Mouse (Mus musculus) hindbrain, embryonic 15.5 days (tissue): ENCODE measurements around the gene Arhgap23. TPM values are rescaled to one million over a fixed set of nuclear protein-coding genes. Genes with fewer than 3 reads are reported as not detected.
A peak's percentile ranks its signal among the peaks of the same experiment; 100 is the strongest.

ENCODE experiments used
- ATAC-seq: fragments of 200-750 bp; cut with Nextera tagmentation; 2 replicates; pipeline ENCODE4 v1.8.0; 2017; ENCODE audit warnings: low read depth, moderate number of reproducible peaks, moderate TSS enrichment; ENCODE audit not compliant: low FRiP score
- H3K27ac ChIP-seq: fragments of 300-500 bp; sonication (generic); replicated peaks from 2 replicates; pipeline ENCODE4 v1.5.1; 2015; ENCODE audit warnings: mild to moderate bottlenecking, inconsistent platforms
- H3K27me3 ChIP-seq: fragments of 300-500 bp; sonication (generic); 2 replicates; pipeline ENCODE4 v1.6.1; 2015; ENCODE audit warnings: control low read depth, inconsistent platforms
- H3K36me3 ChIP-seq: fragments of 300-500 bp; sonication (generic); 2 replicates; pipeline ENCODE4 v1.6.1; 2015; ENCODE audit warnings: control low read depth, inconsistent platforms
- H3K4me1 ChIP-seq: fragments of 300-500 bp; sonication (generic); replicated peaks from 2 replicates; pipeline ENCODE4 v1.6.1; 2015; ENCODE audit warnings: control low read depth, inconsistent platforms
- H3K4me2 ChIP-seq: fragments of 300-500 bp; sonication (generic); 2 replicates; pipeline ENCODE4 v1.6.1; 2015; ENCODE audit warnings: moderate library complexity, mild to moderate bottlenecking, inconsistent platforms
- H3K4me3 ChIP-seq: fragments of 300-500 bp; sonication (generic); 2 replicates; pipeline ENCODE4 v1.5.1; 2015; ENCODE audit warnings: mild to moderate bottlenecking, inconsistent platforms
- H3K9ac ChIP-seq: fragments of 300-500 bp; sonication (generic); 2 replicates; pipeline ENCODE4 v1.6.1; 2015; ENCODE audit warnings: inconsistent platforms
- H3K9me3 ChIP-seq: fragments of 300-500 bp; sonication (generic); 2 replicates; pipeline ENCODE4 v1.6.1; 2016; ENCODE audit warnings: control low read depth, inconsistent platforms
- WGBS: fragments of 180-500 bp; shearing (Covaris S2); methylation state at CpG from one replicate; pipeline ENCODE4 v1.1.7; 2015; 5-methylcytosine and 5-hydroxymethylcytosine counted together
- polyA plus RNA-seq: library from polyadenylated mRNA; unstranded; fragments of >200 nt; fragmentation: Nextera tagmentation; extraction: Ambion mirVana; gene quantifications from 2 replicates; pipeline ENCODE4 v1.2.1, GENCODE M21; 2015

Gene Arhgap23
- polyA plus RNA-seq, 1 experiment from 2014 or later: 10.1 TPM

GRCm38 (mm10) chr11:97500720-97501448 is 85.6 kb downstream of the Arhgap23 start:
- peak overlapping the region; percentile 56 for H3K4me2 ChIP-seq
- H3K9ac ChIP-seq: 0 out of 2 replicates have a peak overlapping the region, but pooled peaks have one; percentile 17
- H3K4me1 ChIP-seq: peaks cover 14% of the 10 kb centered on the region
- peak overlapping the region; percentile 31 for H3K4me3 ChIP-seq
- H3K27ac ChIP-seq: no peak overlapping the region
- H3K36me3 ChIP-seq: 0 out of 2 replicates have a peak, but pooled peaks cover 5% of the 10 kb centered on the region
- WGBS: 10% methylated on average over 51 of the region's 51 CpGs
- peak; percentile 24; the same call in 1 of the 2 replicates for ATAC-seq
- H3K27me3 ChIP-seq: peaks cover 40% of the 10 kb centered on the region
- H3K9me3 ChIP-seq: no peaks in the 10 kb centered on the region

DNA sequence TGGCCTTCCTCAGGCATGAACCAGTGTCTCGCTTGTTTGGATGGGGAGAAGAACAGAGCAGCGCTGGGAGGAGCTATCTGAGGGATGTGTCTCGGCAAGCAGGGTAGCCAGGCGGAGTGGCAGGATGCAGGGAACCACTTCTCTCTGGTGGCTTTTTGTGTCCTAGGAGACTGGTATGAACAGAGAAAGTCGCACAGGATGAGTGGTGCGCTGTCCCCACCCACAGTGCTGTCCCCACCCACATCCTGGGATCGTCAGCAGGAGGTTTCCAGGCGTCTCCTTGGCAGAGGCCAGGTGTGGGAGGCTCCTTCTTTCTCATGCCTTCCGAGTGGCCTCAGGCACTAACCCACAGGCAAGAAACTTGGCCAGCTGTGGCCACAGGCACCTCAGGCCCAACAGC is 87.0 kb downstream of the Arhgap23 start:
- 51% methylated on average over 9 of the region's 9 CpGs for WGBS
- H3K27me3 ChIP-seq: peaks cover 33% of the 10 kb centered on the region
- H3K36me3 ChIP-seq: 0 out of 2 replicates have a peak, but pooled peaks cover 5% of the 10 kb centered on the region
- no peak overlapping the region for H3K4me3 ChIP-seq
- no peak overlapping the region for H3K9ac ChIP-seq
- H3K4me2 ChIP-seq: no peak overlapping the region
- H3K9me3 ChIP-seq: no peaks in the 10 kb centered on the region
- H3K4me1 ChIP-seq: peaks cover 14% of the 10 kb centered on the region
- H3K27ac ChIP-seq: no peak overlapping the region
- no peak for ATAC-seq

GRCm38 (mm10) chr11:97502846-97503245 is 87.5 kb downstream of the Arhgap23 start:
- 79% methylated on average over 4 of the region's 4 CpGs for WGBS
- Histone ChIP-seq H3K4me2 (no peak overlapping the region), H3K9ac (no peak overlapping the region), H3K36me3 (0 out of 2 replicates have a peak, but pooled peaks cover 5% of the 10 kb centered on the region), H3K27me3 (peaks cover 29% of the 10 kb centered on the region), H3K4me3 (no peak overlapping the region), H3K4me1 (peaks cover 14% of the 10 kb centered on the region), H3K9me3 (no peaks in the 10 kb centered on the region), H3K27ac (no peak overlapping the region)
- no peak for ATAC-seq

GRCm38 (mm10) chr11:97505784-97506183 is 90.5 kb downstream of the Arhgap23 start:
- H3K4me1 ChIP-seq: peaks cover 16% of the 10 kb centered on the region
- no peak overlapping the region for H3K9ac ChIP-seq
- H3K36me3 ChIP-seq: 0 out of 2 replicates have a peak, but pooled peaks cover 2% of the 10 kb centered on the region
- H3K4me3 ChIP-seq: no peak overlapping the region
- H3K27ac ChIP-seq: no peak overlapping the region
- ATAC-seq: no peak
- WGBS: 87% methylated on average over 4 of the region's 4 CpGs
- peaks cover 13% of the 10 kb centered on the region for H3K27me3 ChIP-seq
- no peak overlapping the region for H3K4me2 ChIP-seq
- H3K9me3 ChIP-seq: no peaks in the 10 kb centered on the region

DNA sequence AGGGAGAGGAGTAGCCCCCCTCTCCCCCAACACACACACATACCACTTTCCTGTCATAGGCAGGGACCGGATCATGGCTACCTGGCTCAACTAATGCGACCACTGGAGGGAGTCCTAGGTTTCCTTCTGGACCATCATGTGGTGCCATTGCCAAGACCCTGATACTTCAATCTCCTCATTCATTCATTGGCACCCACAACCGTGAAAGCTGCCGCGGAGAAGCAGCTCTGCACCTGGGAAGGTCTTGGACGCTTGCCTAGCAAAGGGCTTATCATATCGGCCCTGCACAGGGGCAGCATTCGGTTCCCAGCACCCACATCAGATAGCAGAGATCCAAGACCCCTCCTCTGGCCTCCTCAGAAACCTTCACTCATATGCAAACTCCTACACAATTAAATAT is 91.0 kb downstream of the Arhgap23 start:
- no peak overlapping the region for H3K9ac ChIP-seq
- no peak for ATAC-seq
- H3K4me1 ChIP-seq: peaks cover 16% of the 10 kb centered on the region
- WGBS: 49% methylated on average over 8 of the region's 8 CpGs
- H3K36me3 ChIP-seq: no peaks in the 10 kb centered on the region
- no peak overlapping the region for H3K4me3 ChIP-seq
- H3K4me2 ChIP-seq: no peak overlapping the region
- no peak overlapping the region for H3K27ac ChIP-seq
- H3K9me3 ChIP-seq: no peaks in the 10 kb centered on the region
- H3K27me3 ChIP-seq: peaks cover 13% of the 10 kb centered on the region

GRCm38 (mm10) chr11:97508198-97508597 is 92.9 kb downstream of the Arhgap23 start:
- no peak overlapping the region for H3K9ac ChIP-seq
- peaks cover 23% of the 10 kb centered on the region for H3K4me1 ChIP-seq
- no peak overlapping the region for H3K27ac ChIP-seq
- H3K27me3 ChIP-seq: no peaks in the 10 kb centered on the region
- 76% methylated on average over 3 of the region's 3 CpGs for WGBS
- no peak overlapping the region for H3K4me3 ChIP-seq
- H3K4me2 ChIP-seq: no peak overlapping the region
- H3K9me3 ChIP-seq: no peaks in the 10 kb centered on the region
- ATAC-seq: no peak
- no peaks in the 10 kb centered on the region for H3K36me3 ChIP-seq

GRCm38 (mm10) chr11:97509058-97509457 is 93.7 kb downstream of the Arhgap23 start:
- no peaks in the 10 kb centered on the region for H3K27me3 ChIP-seq
- H3K9ac ChIP-seq: no peak overlapping the region
- 60% methylated on average over 5 of the region's 5 CpGs for WGBS

DNA sequence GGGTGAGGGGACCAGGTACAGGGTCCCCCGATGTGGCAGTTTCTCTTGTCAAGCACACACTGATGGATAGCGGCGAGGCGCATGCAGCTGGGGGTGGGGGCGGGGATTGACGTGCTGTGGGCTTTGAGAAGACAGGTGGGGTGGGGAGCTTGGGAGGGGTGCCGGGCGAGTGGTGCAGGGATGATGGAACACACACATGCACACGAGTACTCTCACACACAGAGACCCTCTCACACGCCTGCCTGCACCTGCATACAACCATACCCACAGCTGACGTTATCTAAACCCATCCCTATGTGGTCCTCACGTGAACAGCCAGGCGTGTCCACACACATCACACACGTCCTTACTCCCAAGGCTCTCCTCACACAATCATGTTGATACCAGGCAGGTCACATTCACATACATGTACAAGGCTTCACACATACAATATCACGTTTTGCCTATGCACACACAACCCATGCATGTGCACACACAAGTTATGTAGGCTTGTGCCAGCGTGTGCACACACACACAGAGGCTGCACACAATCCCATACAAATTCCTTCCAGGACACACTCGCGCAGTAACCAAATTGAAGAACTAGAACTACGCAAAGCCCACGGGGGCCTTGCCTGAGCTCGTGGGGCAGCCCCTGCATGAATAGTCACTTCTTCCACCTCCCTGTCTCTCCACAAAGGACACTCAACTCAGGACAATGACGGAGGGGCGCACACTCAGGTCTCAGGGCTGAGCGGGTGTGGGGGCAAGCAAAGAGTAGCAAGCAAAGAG is 94.6 kb downstream of the Arhgap23 start:
- peak; percentile 61 for ATAC-seq
- H3K9ac ChIP-seq: no peak overlapping the region
- no peak overlapping the region for H3K4me2 ChIP-seq
- peaks cover 23% of the 10 kb centered on the region for H3K4me1 ChIP-seq
- H3K27ac ChIP-seq: no peak overlapping the region
- no peak overlapping the region for H3K4me3 ChIP-seq
- H3K36me3 ChIP-seq: peaks cover 7% of the 10 kb centered on the region
- no peaks in the 10 kb centered on the region for H3K9me3 ChIP-seq
- 42% methylated on average over 24 of the region's 24 CpGs for WGBS
- no peaks in the 10 kb centered on the region for H3K27me3 ChIP-seq

More at GRCm38 (mm10) chr11:97509058-97509457, 93.7 kb downstream of the Arhgap23 start:
- ATAC-seq: no peak
- H3K4me1 ChIP-seq: peaks cover 23% of the 10 kb centered on the region
- H3K4me3 ChIP-seq: no peak overlapping the region
- H3K9me3 ChIP-seq: no peaks in the 10 kb centered on the region
- no peak overlapping the region for H3K4me2 ChIP-seq
- H3K36me3 ChIP-seq: no peaks in the 10 kb centered on the region
- no peak overlapping the region for H3K27ac ChIP-seq

DNA sequence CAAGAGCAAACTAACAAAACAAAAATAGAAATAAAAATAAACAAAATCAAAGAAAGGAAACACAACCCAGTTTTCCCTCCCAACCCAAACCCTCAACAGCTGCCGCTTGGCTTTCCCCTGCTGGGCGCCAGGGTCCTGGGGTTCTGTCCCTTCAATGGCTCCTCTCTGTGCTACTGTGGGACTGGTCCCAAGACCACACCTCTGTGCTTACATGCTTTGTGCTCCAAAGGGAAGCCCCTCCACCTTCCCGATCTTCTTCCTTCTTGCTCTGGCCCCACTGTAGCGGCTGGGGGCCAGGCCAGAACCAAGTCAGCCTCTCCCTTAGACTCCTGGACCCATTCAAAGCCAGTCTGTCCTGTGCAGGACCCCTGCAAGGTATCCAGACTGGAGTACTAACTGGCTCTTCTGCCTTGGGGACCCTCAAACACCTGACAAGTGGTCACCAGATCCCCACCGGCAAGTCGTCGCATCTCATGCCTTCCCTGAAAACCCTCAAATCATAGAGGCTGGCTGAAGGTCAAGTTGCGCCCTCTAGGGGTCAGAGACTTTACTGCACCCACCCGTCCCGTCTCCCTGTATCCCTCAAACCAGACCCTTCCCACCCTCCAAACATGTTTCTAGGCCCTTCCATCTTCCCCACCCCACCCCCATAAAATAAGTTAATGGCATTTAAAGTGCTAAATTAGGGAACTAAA is 95.8 kb downstream of the Arhgap23 start:
- H3K4me3 ChIP-seq: no peak overlapping the region
- peaks cover 19% of the 10 kb centered on the region for H3K36me3 ChIP-seq
- WGBS: 21% methylated on average over 10 of the region's 10 CpGs
- peaks cover 23% of the 10 kb centered on the region for H3K4me1 ChIP-seq
- 0 out of 2 replicates have a peak overlapping the region, but pooled peaks have one; percentile 9 for H3K27ac ChIP-seq
- no peaks in the 10 kb centered on the region for H3K27me3 ChIP-seq
- 0 out of 2 replicates have a peak overlapping the region, but pooled peaks have one; percentile 4 for H3K4me2 ChIP-seq
- H3K9me3 ChIP-seq: no peaks in the 10 kb centered on the region
- H3K9ac ChIP-seq: no peak overlapping the region
- ATAC-seq: no peak

GRCm38 (mm10) chr11:97511661-97512369 is 96.5 kb downstream of the Arhgap23 start:
- H3K27me3 ChIP-seq: no peaks in the 10 kb centered on the region
- 0 out of 2 replicates have a peak overlapping the region, but pooled peaks have one; percentile 4 for H3K4me2 ChIP-seq
- ATAC-seq: no peak
- 0 out of 2 replicates have a peak overlapping the region, but pooled peaks have one; percentile 20 for H3K27ac ChIP-seq
- no peak overlapping the region for H3K4me3 ChIP-seq
- H3K9me3 ChIP-seq: no peaks in the 10 kb centered on the region
- H3K9ac ChIP-seq: no peak overlapping the region
- H3K36me3 ChIP-seq: peaks cover 21% of the 10 kb centered on the region
- H3K4me1 ChIP-seq: peaks cover 23% of the 10 kb centered on the region
- WGBS: 34% methylated on average over 13 of the region's 13 CpGs

DNA sequence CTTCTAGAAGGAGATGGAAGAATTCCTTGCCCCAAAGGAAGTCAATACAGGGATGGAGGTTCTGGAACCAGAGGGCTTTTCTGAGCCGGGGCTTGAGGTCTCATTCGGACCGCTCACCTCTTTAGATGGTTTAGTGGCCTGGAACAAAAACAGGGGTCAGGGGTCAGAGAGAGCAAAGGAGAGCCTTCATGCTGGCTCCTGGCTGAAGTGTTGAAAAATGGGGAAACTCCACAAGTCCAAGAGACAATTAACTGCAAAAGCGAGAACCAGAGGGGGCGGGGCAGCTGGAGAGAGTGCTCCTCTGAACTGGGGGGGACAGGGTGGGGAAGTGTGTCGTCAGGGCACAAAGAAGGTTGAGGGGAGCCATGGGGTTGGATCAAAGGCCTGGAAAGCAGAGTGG is 97.2 kb downstream of the Arhgap23 start:
- Histone ChIP-seq H3K27me3 (no peaks in the 10 kb centered on the region), H3K4me2 (0 out of 2 replicates have a peak overlapping the region, but pooled peaks have one; percentile 3), H3K9ac (no peak overlapping the region), H3K27ac (no peak overlapping the region), H3K4me1 (peaks cover 23% of the 10 kb centered on the region), H3K4me3 (no peak overlapping the region), H3K36me3 (peaks cover 28% of the 10 kb centered on the region), H3K9me3 (no peaks in the 10 kb centered on the region)
- 26% methylated on average over 6 of the region's 6 CpGs for WGBS
- no peak for ATAC-seq
